Mouse (Mus musculus): ENCODE results near the gene Zfyve16. TPM values are rescaled to one million over a fixed set of nuclear protein-coding genes. Genes with fewer than 3 reads are reported as not detected.

Zfyve16 gene
- polyA plus RNA-seq, 1 experiment, result 14.4 TPM

DNA sequence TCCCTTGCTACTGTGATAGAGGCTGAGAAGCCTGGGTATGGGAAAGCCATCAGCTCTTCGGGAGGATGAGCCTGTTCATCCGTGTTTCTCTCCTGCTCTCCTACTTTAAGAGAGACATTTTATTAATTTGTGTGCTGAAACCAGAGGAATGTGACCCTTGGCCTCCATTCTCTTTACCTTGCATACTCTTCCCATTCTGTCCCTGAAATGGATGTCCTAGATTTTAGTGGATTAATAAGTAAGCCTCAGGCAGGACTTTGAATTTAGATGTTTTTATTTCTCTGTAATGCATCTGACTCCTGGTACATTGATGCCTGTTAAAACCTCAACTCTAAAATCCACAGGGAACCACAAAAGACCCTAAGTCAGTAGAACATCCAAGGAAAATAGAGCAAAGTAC lies 61.3 kb downstream of the Zfyve16 start:
- no peak for DNase-seq (ENCODE audit: extremely low spot score in 1 of 2, low spot score in 1 of 2)

DNA sequence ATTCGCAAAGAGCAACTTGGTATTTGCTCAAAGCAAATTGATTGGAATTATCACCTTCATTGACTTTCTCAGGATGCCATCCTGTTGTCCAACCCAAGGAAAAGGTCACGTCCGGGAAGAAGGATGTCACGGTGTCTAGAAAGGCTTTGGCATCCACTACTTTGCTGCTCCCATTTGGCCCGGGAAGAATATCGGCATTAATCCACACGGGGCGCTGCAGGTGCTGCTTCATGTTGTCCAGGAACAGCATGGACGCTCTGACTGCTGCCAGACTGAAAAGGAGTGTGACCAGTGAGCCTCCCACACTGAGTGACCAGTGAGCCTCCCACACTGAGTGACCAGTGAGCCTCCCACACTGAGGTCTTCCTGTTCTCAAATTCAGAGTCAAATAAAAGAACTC lies 62.8 kb downstream of the Zfyve16 start:
- no peak for DNase-seq (ENCODE audit: extremely low spot score in 1 of 2, low spot score in 1 of 2)

DNA sequence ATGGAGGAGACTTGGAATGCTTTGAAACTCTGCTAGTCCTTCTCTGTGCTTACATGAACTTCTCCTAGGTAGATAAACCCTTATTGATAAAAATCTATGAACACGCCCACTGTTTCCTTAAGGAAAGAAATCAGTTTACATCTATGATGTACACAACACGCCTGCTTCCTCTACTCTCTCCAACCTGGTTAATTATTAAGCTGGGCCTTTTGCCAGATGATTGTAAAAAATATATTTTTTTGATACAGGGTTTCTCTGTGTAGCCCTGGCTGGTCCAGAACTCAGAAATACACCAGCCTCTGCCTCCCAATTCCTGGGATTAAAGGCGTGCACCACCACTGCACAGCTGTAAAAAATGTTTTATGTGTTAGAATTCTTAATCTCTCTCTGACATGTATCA lies 66.0 kb downstream of the Zfyve16 start:
- no peak for DNase-seq (ENCODE audit: extremely low spot score in 1 of 2, low spot score in 1 of 2)

DNA sequence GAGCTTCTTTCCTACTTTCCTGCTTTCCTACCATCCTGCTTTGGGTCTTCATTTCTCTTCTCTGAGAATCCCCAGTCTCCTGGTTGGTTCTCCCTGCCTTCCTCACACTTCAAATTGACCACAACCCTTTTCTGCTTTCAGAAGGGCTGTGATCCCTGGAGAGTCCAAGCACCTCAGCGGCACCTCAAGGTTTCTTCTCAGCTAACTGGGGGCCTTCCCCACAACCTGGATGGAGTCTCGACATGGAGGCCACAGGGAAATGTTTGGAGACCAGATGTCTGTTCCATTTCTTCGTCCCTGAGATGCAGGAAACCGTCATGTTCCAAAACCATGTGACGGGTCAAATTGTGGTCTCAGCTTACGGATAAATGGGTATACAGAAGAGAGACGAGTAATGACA lies 83.8 kb downstream of the Zfyve16 start:
- no peak for DNase-seq (ENCODE audit: extremely low spot score in 1 of 2, low spot score in 1 of 2)

DNA sequence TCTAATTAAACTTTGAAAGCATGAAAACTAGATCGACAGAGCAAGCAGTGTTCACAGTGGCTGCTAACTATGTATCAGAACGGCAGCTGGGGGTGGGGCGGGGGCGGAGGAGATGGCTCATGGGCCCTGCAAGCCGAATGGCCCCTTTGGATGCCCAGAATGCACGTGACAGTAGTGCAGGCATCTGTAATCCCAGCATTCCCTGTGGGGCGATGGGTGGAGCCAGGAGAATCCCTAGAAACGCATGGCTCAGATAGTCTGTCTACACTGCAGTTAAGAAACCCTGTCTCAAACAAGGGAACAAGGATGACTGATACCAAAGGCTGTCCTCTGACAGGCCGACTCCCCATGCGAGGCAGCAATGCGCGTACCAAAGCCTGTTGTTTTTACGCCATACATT lies 90.4 kb downstream of the Zfyve16 start:
- DNase-seq (ENCODE audit: extremely low spot score in 1 of 2, low spot score in 1 of 2), result no peak

DNA sequence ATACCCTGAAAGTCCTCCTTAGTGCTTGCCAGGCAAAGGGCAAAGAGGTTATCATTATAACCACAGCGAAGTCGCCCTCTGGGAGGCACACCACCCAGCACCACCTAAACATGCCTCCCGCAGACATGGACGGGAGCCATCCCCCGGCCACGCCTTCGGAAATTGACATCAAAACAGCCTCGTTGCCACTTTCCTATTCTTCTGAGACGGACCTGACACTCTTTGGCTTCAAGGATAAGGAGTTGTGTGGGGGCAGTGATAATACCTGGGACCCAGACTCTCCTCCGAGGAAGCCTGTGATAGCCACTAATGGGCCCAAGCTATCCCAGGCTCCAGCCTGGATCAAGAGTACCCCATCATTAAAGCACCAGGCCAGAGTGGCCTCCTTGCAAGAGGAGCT lies 92.0 kb downstream of the Zfyve16 start:
- no peak for DNase-seq (ENCODE audit: extremely low spot score in 1 of 2, low spot score in 1 of 2)

Other genes starting within 250 kb of the Zfyve16 start
- not detected in 2 replicates for gene Gm20379, start 224.9 kb downstream of the Zfyve16 start, polyA plus RNA-seq (2012; rRNA removed)
- gene Dhfr, start 176.1 kb downstream of the Zfyve16 start, polyA plus RNA-seq (2012; rRNA removed), result 1.8 and 2.3 TPM in 2 replicates
- 21.2 and 25.4 TPM in 2 replicates for gene Msh3, start 175.9 kb downstream of the Zfyve16 start, polyA plus RNA-seq (2012; rRNA removed)
- 7.9 and 8.6 TPM in 2 replicates for gene Ankrd34b, start 105.0 kb downstream of the Zfyve16 start, polyA plus RNA-seq (2012; rRNA removed)
- gene Fam151b, start 46.9 kb downstream of the Zfyve16 start, polyA plus RNA-seq (2012; rRNA removed), result 9.7 and 12.1 TPM in 2 replicates
- gene Spz1, start 45.3 kb upstream of the Zfyve16 start, polyA plus RNA-seq (2012; rRNA removed), result not detected in 2 replicates
- gene Serinc5, start 80.2 kb upstream of the Zfyve16 start, polyA plus RNA-seq (2012; rRNA removed), result 65.6 and 75.2 TPM in 2 replicates